Mouse (Mus musculus): ENCODE measurements around the gene Osbpl9. TPM values are rescaled to one million over a fixed set of nuclear protein-coding genes. Genes with fewer than 3 reads are reported as not detected.

The Osbpl9 gene
- polyA plus RNA-seq, 1 experiment from 2014 or later = 61.1 TPM

GRCm38 (mm10) chr4:109128971-109129370, 73.1 kb downstream of the Osbpl9 start:
- no peaks in the 10 kb centered on the region for H3K36me3 ChIP-seq (ENCODE audit: control insufficient read depth, insufficient read depth, low read length)
- H3K4me3 ChIP-seq (ENCODE audit: low read length) = no peak overlapping the region
- H3K9me3 ChIP-seq (ENCODE audit: control insufficient read depth, low read length) = no peaks in the 10 kb centered on the region
- no peak for ATAC-seq (ENCODE audit: low FRiP score, low TSS enrichment)
- H3K4me1 ChIP-seq (ENCODE audit: control insufficient read depth, insufficient read depth, low read length) = no peaks in the 10 kb centered on the region
- no peak overlapping the region for H3K27ac ChIP-seq (ENCODE audit: low read depth, low read length)
- H3K27me3 ChIP-seq (ENCODE audit: control insufficient read depth, insufficient read depth, low read length) = no peaks in the 10 kb centered on the region
- no peak overlapping the region for H3K9ac ChIP-seq (ENCODE audit: low read depth, low read length)
- no peak overlapping the region for H3K4me2 ChIP-seq (replicated peaks; ENCODE audit: low read depth, low read length)

- WGBS = 88% methylated on average over 9 of the region's 9 CpGs
- H3K27ac ChIP-seq (ENCODE audit: low read depth, low read length) = no peak overlapping the region
- no peaks in the 10 kb centered on the region for H3K4me1 ChIP-seq (ENCODE audit: control insufficient read depth, insufficient read depth, low read length)
- no peaks in the 10 kb centered on the region for H3K27me3 ChIP-seq (ENCODE audit: control insufficient read depth, insufficient read depth, low read length)
- H3K4me2 ChIP-seq (replicated peaks; ENCODE audit: low read depth, low read length) = no peak overlapping the region
- no peaks in the 10 kb centered on the region for H3K9me3 ChIP-seq (ENCODE audit: control insufficient read depth, low read length)
- ATAC-seq (ENCODE audit: low FRiP score, low TSS enrichment) = no peak
- H3K4me3 ChIP-seq (ENCODE audit: low read length) = no peak overlapping the region
- no peak overlapping the region for H3K9ac ChIP-seq (ENCODE audit: low read depth, low read length)
- H3K36me3 ChIP-seq (ENCODE audit: control insufficient read depth, insufficient read depth, low read length) = no peaks in the 10 kb centered on the region
Observed at GRCm38 (mm10) chr4:109128017-109128416, 74.1 kb downstream of the Osbpl9 start.

GRCm38 (mm10) chr4:109126834-109127564, 75.1 kb downstream of the Osbpl9 start:
- no peaks in the 10 kb centered on the region for H3K36me3 ChIP-seq (ENCODE audit: control insufficient read depth, insufficient read depth, low read length)
- no peak overlapping the region for H3K9ac ChIP-seq (ENCODE audit: low read depth, low read length)
- H3K4me1 ChIP-seq (ENCODE audit: control insufficient read depth, insufficient read depth, low read length) = no peaks in the 10 kb centered on the region
- no peak overlapping the region for H3K4me3 ChIP-seq (ENCODE audit: low read length)
- H3K4me2 ChIP-seq (replicated peaks; ENCODE audit: low read depth, low read length) = no peak overlapping the region
- no peak for ATAC-seq (ENCODE audit: low FRiP score, low TSS enrichment)
- 65% methylated on average over 10 of the region's 10 CpGs for WGBS
- no peaks in the 10 kb centered on the region for H3K27me3 ChIP-seq (ENCODE audit: control insufficient read depth, insufficient read depth, low read length)
- no peaks in the 10 kb centered on the region for H3K9me3 ChIP-seq (ENCODE audit: control insufficient read depth, low read length)
- no peak overlapping the region for H3K27ac ChIP-seq (ENCODE audit: low read depth, low read length)

- no peaks in the 10 kb centered on the region for H3K4me1 ChIP-seq (ENCODE audit: control insufficient read depth, insufficient read depth, low read length)
- no peak overlapping the region for H3K27ac ChIP-seq (ENCODE audit: low read depth, low read length)
- H3K4me2 ChIP-seq (replicated peaks; ENCODE audit: low read depth, low read length) = no peak overlapping the region
- no peaks in the 10 kb centered on the region for H3K36me3 ChIP-seq (ENCODE audit: control insufficient read depth, insufficient read depth, low read length)
- no peak for ATAC-seq (ENCODE audit: low FRiP score, low TSS enrichment)
- no peak overlapping the region for H3K4me3 ChIP-seq (ENCODE audit: low read length)
- no peak overlapping the region for H3K9ac ChIP-seq (ENCODE audit: low read depth, low read length)
- H3K9me3 ChIP-seq (ENCODE audit: control insufficient read depth, low read length) = no peaks in the 10 kb centered on the region
- no peaks in the 10 kb centered on the region for H3K27me3 ChIP-seq (ENCODE audit: control insufficient read depth, insufficient read depth, low read length)
- 82% methylated on average over 2 of the region's 2 CpGs for WGBS
Observed at GRCm38 (mm10) chr4:109125746-109126425, 76.2 kb downstream of the Osbpl9 start.

- H3K9me3 ChIP-seq (ENCODE audit: control insufficient read depth, low read length) = no peaks in the 10 kb centered on the region
- H3K27ac ChIP-seq (ENCODE audit: low read depth, low read length) = no peak overlapping the region
- WGBS = 75% methylated on average over 4 of the region's 4 CpGs
- no peak overlapping the region for H3K9ac ChIP-seq (ENCODE audit: low read depth, low read length)
- no peak overlapping the region for H3K4me3 ChIP-seq (ENCODE audit: low read length)
- no peak overlapping the region for H3K4me2 ChIP-seq (replicated peaks; ENCODE audit: low read depth, low read length)
- no peak for ATAC-seq (ENCODE audit: low FRiP score, low TSS enrichment)
- no peaks in the 10 kb centered on the region for H3K36me3 ChIP-seq (ENCODE audit: control insufficient read depth, insufficient read depth, low read length)
- H3K27me3 ChIP-seq (ENCODE audit: control insufficient read depth, insufficient read depth, low read length) = no peaks in the 10 kb centered on the region
- no peaks in the 10 kb centered on the region; the same call in 1 of the 2 replicates for H3K4me1 ChIP-seq (ENCODE audit: control insufficient read depth, insufficient read depth, low read length)
Observed at GRCm38 (mm10) chr4:109122830-109123555, 79.1 kb downstream of the Osbpl9 start.

- no peak overlapping the region for H3K9ac ChIP-seq (ENCODE audit: low read depth, low read length)
- 78% methylated on average over 6 of the region's 6 CpGs for WGBS
- ATAC-seq (ENCODE audit: low FRiP score, low TSS enrichment) = no peak
- H3K4me3 ChIP-seq (ENCODE audit: low read length) = no peak overlapping the region
- H3K9me3 ChIP-seq (ENCODE audit: control insufficient read depth, low read length) = no peaks in the 10 kb centered on the region
- no peaks in the 10 kb centered on the region for H3K27me3 ChIP-seq (ENCODE audit: control insufficient read depth, insufficient read depth, low read length)
- H3K27ac ChIP-seq (ENCODE audit: low read depth, low read length) = no peak overlapping the region
- H3K36me3 ChIP-seq (ENCODE audit: control insufficient read depth, insufficient read depth, low read length) = no peaks in the 10 kb centered on the region
- H3K4me1 ChIP-seq (ENCODE audit: control insufficient read depth, insufficient read depth, low read length) = peaks cover 9% of the 10 kb centered on the region; the same call in 1 of the 2 replicates
- H3K4me2 ChIP-seq (replicated peaks; ENCODE audit: low read depth, low read length) = no peak overlapping the region
Observed at GRCm38 (mm10) chr4:109120735-109121134, 81.3 kb downstream of the Osbpl9 start.

GRCm38 (mm10) chr4:109119641-109120125, 82.4 kb downstream of the Osbpl9 start:
- no peak for ATAC-seq (ENCODE audit: low FRiP score, low TSS enrichment)
- 84% methylated on average over 5 of the region's 5 CpGs for WGBS
- H3K36me3 ChIP-seq (ENCODE audit: control insufficient read depth, insufficient read depth, low read length) = no peaks in the 10 kb centered on the region
- no peak overlapping the region for H3K4me3 ChIP-seq (ENCODE audit: low read length)
- no peaks in the 10 kb centered on the region for H3K27me3 ChIP-seq (ENCODE audit: control insufficient read depth, insufficient read depth, low read length)
- H3K27ac ChIP-seq (ENCODE audit: low read depth, low read length) = no peak overlapping the region
- peaks cover 9% of the 10 kb centered on the region; the same call in 1 of the 2 replicates for H3K4me1 ChIP-seq (ENCODE audit: control insufficient read depth, insufficient read depth, low read length)
- no peaks in the 10 kb centered on the region for H3K9me3 ChIP-seq (ENCODE audit: control insufficient read depth, low read length)
- H3K4me2 ChIP-seq (replicated peaks; ENCODE audit: low read depth, low read length) = no peak overlapping the region
- H3K9ac ChIP-seq (ENCODE audit: low read depth, low read length) = no peak overlapping the region

GRCm38 (mm10) chr4:109118327-109118659, 83.8 kb downstream of the Osbpl9 start:
- peaks cover 9% of the 10 kb centered on the region; the same call in 1 of the 2 replicates for H3K4me1 ChIP-seq (ENCODE audit: control insufficient read depth, insufficient read depth, low read length)
- H3K9me3 ChIP-seq (ENCODE audit: control insufficient read depth, low read length) = no peaks in the 10 kb centered on the region
- H3K4me2 ChIP-seq (replicated peaks; ENCODE audit: low read depth, low read length) = peak overlapping the region; percentile 59
- peak overlapping the region; percentile 55 for H3K4me3 ChIP-seq (ENCODE audit: low read length)
- H3K27ac ChIP-seq (ENCODE audit: low read depth, low read length) = peak overlapping the region; percentile 42; the same call in 1 of the 2 replicates
- no peaks in the 10 kb centered on the region for H3K36me3 ChIP-seq (ENCODE audit: control insufficient read depth, insufficient read depth, low read length)
- peak; percentile 10 for ATAC-seq (ENCODE audit: low FRiP score, low TSS enrichment)
- 6% methylated on average over 6 of the region's 6 CpGs for WGBS
- H3K9ac ChIP-seq (ENCODE audit: low read depth, low read length) = peak overlapping the region; percentile 67
- H3K27me3 ChIP-seq (ENCODE audit: control insufficient read depth, insufficient read depth, low read length) = no peaks in the 10 kb centered on the region

Measured in kidney, embryonic 14.5 days (tissue).